Comparison of ENCODE assay signal across 21 mouse cellular contexts in genomic region chr5:113422726-113423110, GRCm38 (mm10).
"Had no signal": no experiment of that assay in that cellular context is flagged by ENCODE, and none has a peak within 500 bp of the region (broad histone marks: within the 10 kb centered on the region; RNA-seq: fewer than 3 reads in every experiment).

No protein-coding gene starts in this region.

- H3K4me3 ChIP-seq: layer of hippocampus, adult 2 months; left cerebral cortex, adult 2 months; limb, embryonic 13.5 days; liver, embryonic 12.5 days; liver, embryonic 15.5 days; lung, embryonic 15.5 days; midbrain, embryonic 12.5 days; neural tube, embryonic 12.5 days had no signal

- H3K9me3 ChIP-seq: limb, embryonic 13.5 days; liver, embryonic 12.5 days; liver, embryonic 15.5 days; lung, embryonic 15.5 days; midbrain, embryonic 12.5 days; neural tube, embryonic 12.5 days had no signal

- DNase-seq: kidney, adult 2 months; kidney, postnatal 25 days; layer of hippocampus, adult 9-11 months; liver; lung, adult 18-20 months; lung, postnatal 10 days; lung, postnatal 36 days; thymus, adult 2 months; thymus, postnatal 14 days; thymus, postnatal 4 days had no signal

- H3K36me3 ChIP-seq: limb, embryonic 13.5 days; liver, embryonic 12.5 days; liver, embryonic 15.5 days; lung, embryonic 15.5 days; midbrain, embryonic 12.5 days; neural tube, embryonic 12.5 days had no signal

- H3K4me1 ChIP-seq: liver, embryonic 12.5 days; liver, embryonic 15.5 days had no signal

- H3K9ac ChIP-seq: limb, embryonic 13.5 days; liver, embryonic 12.5 days; liver, embryonic 15.5 days; lung, embryonic 15.5 days; midbrain, embryonic 12.5 days; neural tube, embryonic 12.5 days had no signal

- ATAC-seq: intestine, postnatal 0 days; liver, embryonic 12.5 days had no signal

- H3K27ac ChIP-seq: kidney, postnatal 0 days; layer of hippocampus, adult 2 months; left cerebral cortex, adult 2 months; limb, embryonic 13.5 days; liver, embryonic 12.5 days; liver, embryonic 15.5 days; lung, embryonic 15.5 days; midbrain, embryonic 12.5 days; neural tube, embryonic 12.5 days; stomach, postnatal 0 days had no signal

- H3K27me3 ChIP-seq: liver, embryonic 12.5 days; liver, embryonic 15.5 days; lung, embryonic 15.5 days had no signal

- H3K4me2 ChIP-seq: limb, embryonic 13.5 days; liver, embryonic 12.5 days; liver, embryonic 15.5 days; lung, embryonic 15.5 days; midbrain, embryonic 12.5 days; neural tube, embryonic 12.5 days had no signal
